Mouse (Mus musculus) T-cell, adult 66 days (primary cell): ENCODE results near the gene Zfp960. TPM values are rescaled to one million over a fixed set of nuclear protein-coding genes. Genes with fewer than 3 reads are reported as not detected.

Experiments
- total RNA-seq, 2 experiments: library from RNA; stranded (reverse); gene quantifications; 3 replicates in 1 of 2; 4 replicates in 1 of 2; pipeline ENCODE4 v1.2.4; 2023

Gene Zfp960
- total RNA-seq = 1 to 10 TPM; 2.6 to 2.9 TPM

DNA sequence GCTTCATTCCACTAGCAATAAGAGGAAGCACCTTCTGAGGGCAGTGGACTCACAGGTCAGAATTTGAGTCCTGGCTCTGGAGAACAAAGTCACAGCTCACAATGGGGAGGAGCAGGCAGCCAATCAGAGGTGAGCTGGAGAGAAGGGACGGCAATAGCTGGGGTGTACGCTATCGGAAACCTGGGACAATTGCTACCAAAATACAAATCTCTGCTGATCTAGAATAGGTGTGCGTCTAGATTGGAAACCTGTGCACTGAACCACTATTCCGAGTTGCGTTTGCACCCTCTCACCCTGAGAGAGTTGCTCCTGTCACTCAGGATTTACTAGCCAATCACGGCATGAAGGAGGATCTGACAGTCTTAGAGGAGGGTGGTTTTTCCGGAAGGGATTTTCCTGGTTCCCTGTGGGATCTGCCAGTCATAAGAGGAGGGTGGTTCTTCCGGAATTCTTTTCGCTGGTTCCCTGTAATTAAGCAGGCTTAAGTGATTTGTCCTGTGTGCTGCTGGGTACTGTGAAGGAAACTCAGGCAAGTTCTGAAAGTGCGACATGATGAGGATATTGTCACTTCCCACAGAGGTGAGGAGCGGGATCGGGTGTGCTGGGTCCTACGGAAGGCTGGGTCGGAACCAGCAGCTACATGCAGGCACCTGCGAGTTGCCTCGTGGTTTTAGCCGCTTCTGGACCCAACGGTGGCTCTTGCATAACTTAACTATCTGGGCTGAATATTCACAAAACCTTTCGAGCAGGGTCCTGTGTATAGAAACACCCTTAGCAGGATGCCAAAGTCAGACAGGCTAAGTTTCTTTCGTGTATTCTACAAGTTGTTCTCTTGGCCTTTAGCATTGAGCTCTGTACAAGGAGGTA, at the start of gene Zfp960:
TSS of gene Zfp960 (plus strand) at position 486 of the 867 bp plus-strand sequence.

DNA sequence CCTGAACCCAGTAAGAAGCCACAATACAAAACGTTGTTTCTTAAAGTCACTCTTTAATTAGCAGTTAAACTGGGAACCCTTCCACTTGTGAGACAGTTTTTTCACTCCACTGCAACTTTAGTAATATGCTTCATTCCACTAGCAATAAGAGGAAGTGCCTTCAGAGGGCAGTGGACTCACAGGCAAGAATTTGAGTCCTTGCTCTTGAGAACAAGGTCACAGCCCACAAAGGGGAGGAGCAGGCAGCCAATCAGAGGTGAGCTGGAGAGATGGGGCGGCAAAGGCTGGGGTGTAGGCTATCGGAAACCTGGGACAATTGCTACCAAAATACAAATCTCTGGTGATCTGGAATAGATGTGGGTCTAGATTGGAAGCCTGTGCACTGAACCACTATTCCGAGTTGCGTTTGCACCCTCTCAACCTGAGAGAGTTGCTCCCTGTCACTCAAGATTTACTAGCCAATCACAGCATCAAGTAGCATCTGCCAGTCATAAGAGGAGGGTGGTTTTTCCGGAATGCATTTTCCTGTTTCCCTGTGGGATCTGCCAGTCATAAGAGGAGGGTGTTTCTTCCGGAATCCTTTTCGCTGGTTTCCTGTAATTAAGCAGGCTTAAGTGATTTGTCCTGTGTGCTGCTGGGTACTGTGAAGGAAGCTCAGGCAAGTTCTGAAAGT, 57.1 kb downstream of the Zfp960 start, which contains the start of gene Zfp97:
TSS of gene Zfp97 (plus strand) at position 586 of the 673 bp plus-strand sequence.

Other genes with a start within 250 kb of the Zfp960 start
- gene Zfp97, start 57.3 kb downstream of the Zfp960 start, total RNA-seq = 1 to 10 TPM; 8.2 to 8.6 TPM